Mouse (Mus musculus) hindbrain, embryonic 16.5 days (tissue): ENCODE data around the gene Tlr13. TPM values are rescaled to one million over a fixed set of nuclear protein-coding genes. Genes with fewer than 3 reads are reported as not detected.

Source experiments
- ATAC-seq: fragments of 200-750 bp; cut with Nextera tagmentation; 2 replicates; pipeline ENCODE4 v1.8.0; 2017; ENCODE audit warnings: moderate TSS enrichment, moderate library complexity
- H3K27ac ChIP-seq: fragments of 300-500 bp; sonication (generic); 2 replicates; pipeline ENCODE4 v1.5.1; 2014; ENCODE audit warnings: low read depth, mild to moderate bottlenecking, control low read depth, low read length, moderate library complexity
- H3K27me3 ChIP-seq: fragments of 300-500 bp; sonication (generic); replicated peaks from 2 replicates; pipeline ENCODE4 v1.6.1; 2014; ENCODE audit warnings: low read length; ENCODE audit not compliant: control insufficient read depth, insufficient read depth
- H3K36me3 ChIP-seq: fragments of 300-500 bp; sonication (generic); 2 replicates; pipeline ENCODE4 v1.6.1; 2014; ENCODE audit warnings: mild to moderate bottlenecking, low read length, moderate library complexity, mixed read lengths; ENCODE audit not compliant: control insufficient read depth, insufficient read depth
- H3K4me1 ChIP-seq: fragments of 300-500 bp; sonication (generic); 2 replicates; pipeline ENCODE4 v1.6.1; 2014; ENCODE audit warnings: low read depth, low read length; ENCODE audit not compliant: control insufficient read depth, insufficient read depth
- H3K4me2 ChIP-seq: fragments of 300-500 bp; sonication (generic); 2 replicates; pipeline ENCODE4 v1.6.1; 2014; ENCODE audit warnings: mild to moderate bottlenecking, low read length, control low read depth, moderate library complexity
- H3K4me3 ChIP-seq: fragments of 300-500 bp; sonication (generic); 2 replicates; pipeline ENCODE4 v1.5.1; 2014; ENCODE audit warnings: mild to moderate bottlenecking, low read length, control low read depth, moderate library complexity
- H3K9ac ChIP-seq: fragments of 300-500 bp; sonication (generic); 2 replicates; pipeline ENCODE4 v1.6.1; 2014; ENCODE audit warnings: low read depth, mild to moderate bottlenecking, control low read depth, low read length, moderate library complexity
- H3K9me3 ChIP-seq: fragments of 300-500 bp; sonication (generic); 2 replicates; pipeline ENCODE4 v1.6.1; 2014; ENCODE audit warnings: mild to moderate bottlenecking, low read length, moderate library complexity; ENCODE audit not compliant: control insufficient read depth
- WGBS: fragments of 180-500 bp; shearing (Covaris S2); extraction: QIAGEN DNeasy Blood & Tissue Kit; methylation state at CpG from one replicate; pipeline ENCODE4 v1.1.7; 2014; 5-methylcytosine and 5-hydroxymethylcytosine counted together
- polyA plus RNA-seq: library from polyadenylated mRNA; unstranded; fragments of >200 nt; fragmentation: Nextera tagmentation; extraction: Ambion mirVana; gene quantifications from 2 replicates; pipeline ENCODE4 v1.2.1, GENCODE M21; 2015

The Tlr13 gene
- polyA plus RNA-seq, result 0.21 and 0.51 TPM in 2 replicates

- H3K27ac ChIP-seq, result no peak within 1 kb of the TSS
- H3K4me1 ChIP-seq, result no peaks in the 10 kb centered on the region
- no peaks in the 10 kb centered on the region for H3K36me3 ChIP-seq
- no peak within 1 kb of the TSS for H3K9ac ChIP-seq
- no peak within 1 kb of the TSS for H3K4me3 ChIP-seq
- WGBS, result 83% methylated on average over 6 of the region's 6 CpGs
- no peak within 1 kb of the TSS for H3K4me2 ChIP-seq
- H3K27me3 ChIP-seq, result no peaks in the 10 kb centered on the region
- H3K9me3 ChIP-seq, result no peaks in the 10 kb centered on the region
- no peak for ATAC-seq
These were observed at the start of gene Tlr13 for GRCm38 (mm10) chrX:106142936-106143335. Tlr13 (plus strand) TSS chrX:106143204.

GRCm38 (mm10) chrX:106105464-106105863 lies 37.5 kb upstream of the Tlr13 start:
- Histone ChIP-seq H3K4me1 (no peaks in the 10 kb centered on the region), H3K36me3 (peaks cover 2% of the 10 kb centered on the region; the same call in 1 of the 2 replicates), H3K4me3 (no peak overlapping the region), H3K27me3 (no peaks in the 10 kb centered on the region; the same call in 1 of the 2 replicates), H3K9me3 (no peaks in the 10 kb centered on the region), H3K4me2 (no peak overlapping the region), H3K9ac (no peak overlapping the region), H3K27ac (no peak overlapping the region)
- no peak for ATAC-seq
- WGBS, result 52% methylated on average over 2 of the region's 2 CpGs

DNA sequence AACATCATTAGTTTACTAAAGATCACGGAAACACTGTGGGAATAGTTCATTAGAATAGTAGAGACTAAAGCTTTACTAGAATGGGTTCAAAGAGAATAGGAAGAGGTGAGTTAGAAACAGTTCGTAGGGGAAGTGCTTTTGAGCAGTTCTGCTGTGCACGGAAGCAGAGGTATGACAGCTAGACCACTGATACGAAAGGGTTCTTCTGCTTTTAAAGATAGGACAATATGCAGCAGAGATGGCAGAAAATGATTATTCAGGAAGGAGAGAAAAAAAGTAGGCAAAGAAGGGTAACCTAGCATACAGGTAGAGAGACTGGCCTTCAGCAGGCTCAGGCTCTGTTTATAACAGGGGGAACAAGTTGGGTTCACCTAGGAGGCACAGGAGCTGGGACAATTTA lies 29.1 kb upstream of the Tlr13 start:
- Histone ChIP-seq H3K9ac (no peak overlapping the region), H3K27ac (no peak overlapping the region), H3K9me3 (no peaks in the 10 kb centered on the region), H3K4me3 (no peak overlapping the region), H3K27me3 (no peaks in the 10 kb centered on the region), H3K4me2 (no peak overlapping the region), H3K4me1 (no peaks in the 10 kb centered on the region), H3K36me3 (peaks cover 2% of the 10 kb centered on the region; the same call in 1 of the 2 replicates)
- WGBS, result 88% methylated on average over 4 of the region's 4 CpGs
- ATAC-seq, result no peak

DNA sequence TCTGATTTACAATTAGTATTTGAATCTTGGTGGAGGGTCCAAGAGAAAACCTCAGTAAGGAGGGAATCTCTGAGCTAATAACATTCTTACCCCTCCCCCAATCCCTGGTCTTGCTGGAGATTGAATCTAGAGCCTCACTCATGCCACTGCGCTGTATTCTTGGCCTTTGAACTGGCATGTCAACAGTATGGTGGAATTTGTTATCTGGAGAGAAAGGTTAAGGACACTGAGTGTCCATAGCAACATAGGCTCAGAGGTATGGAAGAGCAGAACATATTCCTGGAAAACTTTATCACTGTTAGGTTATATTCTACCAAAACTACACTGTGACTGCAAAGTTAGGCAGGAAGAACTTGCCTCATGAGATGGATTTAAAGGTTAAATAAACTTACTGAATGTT lies 28.3 kb upstream of the Tlr13 start:
- H3K4me2 ChIP-seq, result no peak overlapping the region
- no peaks in the 10 kb centered on the region for H3K27me3 ChIP-seq
- no peaks in the 10 kb centered on the region for H3K9me3 ChIP-seq
- H3K9ac ChIP-seq, result no peak overlapping the region
- WGBS, result 95% methylated on average over 1 of the region's 1 CpGs
- H3K36me3 ChIP-seq, result peaks cover 2% of the 10 kb centered on the region; the same call in 1 of the 2 replicates
- ATAC-seq, result no peak
- no peak overlapping the region for H3K27ac ChIP-seq
- no peaks in the 10 kb centered on the region for H3K4me1 ChIP-seq
- no peak overlapping the region for H3K4me3 ChIP-seq

GRCm38 (mm10) chrX:106122823-106123222 lies 20.2 kb upstream of the Tlr13 start:
- ATAC-seq, result no peak

GRCm38 (mm10) chrX:106128283-106128682 lies 14.7 kb upstream of the Tlr13 start:
- Histone ChIP-seq H3K27ac (no peak overlapping the region), H3K4me2 (no peak overlapping the region), H3K9me3 (no peaks in the 10 kb centered on the region), H3K4me3 (no peak overlapping the region), H3K9ac (no peak overlapping the region), H3K4me1 (no peaks in the 10 kb centered on the region), H3K36me3 (no peaks in the 10 kb centered on the region), H3K27me3 (no peaks in the 10 kb centered on the region; the same call in 1 of the 2 replicates)
- WGBS, result 75% methylated on average over 6 of the region's 6 CpGs
- ATAC-seq, result no peak

More at GRCm38 (mm10) chrX:106122823-106123222, 20.2 kb upstream of the Tlr13 start:
- Histone ChIP-seq H3K36me3 (no peaks in the 10 kb centered on the region), H3K27ac (no peak overlapping the region), H3K4me3 (no peak overlapping the region), H3K9ac (no peak overlapping the region), H3K27me3 (no peaks in the 10 kb centered on the region), H3K4me1 (no peaks in the 10 kb centered on the region), H3K9me3 (no peaks in the 10 kb centered on the region), H3K4me2 (no peak overlapping the region)
- WGBS, result 78% methylated on average over 2 of the region's 2 CpGs

DNA sequence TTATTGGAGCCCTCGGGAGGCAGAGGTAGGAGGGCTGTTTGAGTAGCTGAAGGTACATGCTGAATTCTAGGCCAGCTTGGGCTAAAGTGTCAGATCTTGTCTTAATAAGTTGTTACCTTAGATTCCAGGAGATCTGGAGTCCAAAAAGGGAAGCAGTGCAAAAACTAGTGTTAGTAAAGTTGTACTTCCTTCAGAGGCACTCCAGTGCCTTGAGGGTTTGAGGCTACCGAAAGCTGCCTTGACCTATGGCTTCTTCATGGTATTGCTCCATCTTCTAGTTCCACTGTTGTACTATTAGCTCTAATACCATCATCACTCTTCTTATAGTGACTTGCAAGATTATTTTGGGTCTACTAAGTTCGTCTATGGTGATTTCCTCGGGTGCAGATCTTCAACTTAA lies 13.1 kb upstream of the Tlr13 start:
- no peaks in the 10 kb centered on the region for H3K4me1 ChIP-seq
- no peak for ATAC-seq
- 88% methylated on average over 4 of the region's 4 CpGs for WGBS
- H3K36me3 ChIP-seq, result no peaks in the 10 kb centered on the region
- H3K9me3 ChIP-seq, result no peaks in the 10 kb centered on the region
- H3K27me3 ChIP-seq, result no peaks in the 10 kb centered on the region; the same call in 1 of the 2 replicates
- H3K9ac ChIP-seq, result no peak overlapping the region
- H3K27ac ChIP-seq, result no peak overlapping the region
- H3K4me2 ChIP-seq, result no peak overlapping the region
- no peak overlapping the region for H3K4me3 ChIP-seq

- 84% methylated on average over 3 of the region's 3 CpGs for WGBS
- H3K4me2 ChIP-seq, result no peak overlapping the region
- no peaks in the 10 kb centered on the region; the same call in 1 of the 2 replicates for H3K27me3 ChIP-seq
- no peaks in the 10 kb centered on the region for H3K4me1 ChIP-seq
- H3K4me3 ChIP-seq, result no peak overlapping the region
- H3K36me3 ChIP-seq, result no peaks in the 10 kb centered on the region
- H3K27ac ChIP-seq, result no peak overlapping the region
- no peak overlapping the region for H3K9ac ChIP-seq
- no peak for ATAC-seq
- H3K9me3 ChIP-seq, result no peaks in the 10 kb centered on the region
These were observed 8.1 kb upstream of the Tlr13 start for GRCm38 (mm10) chrX:106134916-106135315.

- H3K36me3 ChIP-seq, result no peaks in the 10 kb centered on the region
- H3K27me3 ChIP-seq, result no peaks in the 10 kb centered on the region; the same call in 1 of the 2 replicates
- H3K4me3 ChIP-seq, result no peak overlapping the region
- H3K4me2 ChIP-seq, result no peak overlapping the region
- no peaks in the 10 kb centered on the region for H3K4me1 ChIP-seq
- no peak overlapping the region for H3K27ac ChIP-seq
- 86% methylated on average over 4 of the region's 4 CpGs for WGBS
- H3K9me3 ChIP-seq, result no peaks in the 10 kb centered on the region
- no peak for ATAC-seq
- H3K9ac ChIP-seq, result no peak overlapping the region
These were observed 7.5 kb upstream of the Tlr13 start for GRCm38 (mm10) chrX:106135484-106135883.
